Mouse (Mus musculus) CH12.LX (cell line): ENCODE results near the gene Prkce.

Experiments
- CTCF ChIP-seq, 2 experiments: IDR thresholded peaks in 1 of 2; conservative IDR thresholded peaks in 1 of 2; 2 replicates each; pipeline ENCODE4 v1.5.1; 2011 to 2012; ENCODE audit warnings: low read depth in 2 of 2, low read length in 2 of 2, improper control_type of control experiment in 1 of 2, inconsistent platforms in 1 of 2, mild to moderate bottlenecking in 1 of 2, moderate library complexity in 1 of 2
- MXI1 ChIP-seq: IDR thresholded peaks from 2 replicates; pipeline ENCODE4 v1.6.1; 2011; ENCODE audit warnings: mild to moderate bottlenecking, low read depth, low read length, improper control_type of control experiment
- ZMIZ1 ChIP-seq: IDR thresholded peaks from 2 replicates; pipeline ENCODE4 v1.6.1; 2012; ENCODE audit warnings: low read depth, mild to moderate bottlenecking, inconsistent platforms, low read length, improper control_type of control experiment

DNA sequence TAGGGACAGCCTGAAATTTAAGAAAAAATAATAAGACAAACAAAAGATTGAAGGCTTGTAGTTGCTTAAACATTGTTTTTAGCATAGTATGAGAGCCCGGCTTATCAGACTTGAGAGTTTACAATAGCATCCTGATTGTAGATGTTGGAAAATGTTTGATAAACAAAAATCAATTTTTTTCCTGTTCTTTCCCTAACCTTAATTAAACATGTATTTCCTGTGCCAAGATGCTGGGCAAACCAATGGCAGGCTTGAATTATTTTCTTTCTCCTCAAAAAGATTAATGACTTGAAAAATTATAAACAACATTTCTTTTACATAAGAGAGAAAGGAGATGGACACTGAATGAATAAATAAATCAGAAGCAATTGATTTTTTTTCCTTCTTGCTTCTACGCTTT lies 187.7 kb downstream of the Prkce start:
- TF ChIP-seq MXI1 (no peak), ZMIZ1 (no peak), CTCF (conservative IDR thresholded peaks at IDR 0.05 in 1 of 2, IDR thresholded peaks at IDR 0.05 in 1 of 2; ENCODE audit: low read depth in 2 of 2, low read length in 2 of 2) (no peak)
